Mouse (Mus musculus) heart, embryonic 10.5 days (tissue): ENCODE measurements around the gene Stmn1. TPM values are rescaled to one million over a fixed set of nuclear protein-coding genes. Genes with fewer than 3 reads are reported as not detected.
"Not testable (repeated sequence)": the region's sequence is repeated elsewhere in the genome, so short reads cannot be mapped to it uniquely, and the experiment has no call there.

Source experiments
- DNase-seq: peaks from one replicate; pipeline ENCODE4 v3.0.0-alpha.2; 2017; ENCODE audit warnings: low spot score
- H3K27ac ChIP-seq: fragments of 300-500 bp; sonication (generic); 2 replicates; pipeline ENCODE4 v1.5.1; 2016; ENCODE audit warnings: mild to moderate bottlenecking
- H3K27me3 ChIP-seq: fragments of 300-500 bp; sonication (generic); 2 replicates; pipeline ENCODE4 v1.6.1; 2016; ENCODE audit warnings: mild to moderate bottlenecking; ENCODE audit not compliant: poor library complexity, insufficient read depth, severe bottlenecking
- H3K36me3 ChIP-seq: fragments of 300-500 bp; sonication (generic); 2 replicates; pipeline ENCODE4 v1.6.1; 2016; ENCODE audit warnings: mild to moderate bottlenecking, moderate library complexity
- H3K4me1 ChIP-seq: fragments of 300-500 bp; sonication (generic); 2 replicates; pipeline ENCODE4 v1.6.1; 2016; ENCODE audit warnings: mild to moderate bottlenecking
- H3K4me3 ChIP-seq: fragments of 300-500 bp; sonication (generic); 2 replicates; pipeline ENCODE4 v1.5.1; 2016; ENCODE audit warnings: mild to moderate bottlenecking, moderate library complexity
- H3K9me3 ChIP-seq: fragments of 300-500 bp; sonication (generic); 2 replicates; pipeline ENCODE4 v1.6.1; 2016; ENCODE audit warnings: mild to moderate bottlenecking, moderate library complexity
- WGBS: fragments of 180-500 bp; shearing (Covaris S2); methylation state at CpG from one replicate; pipeline ENCODE4 v1.1.7; 2016; 5-methylcytosine and 5-hydroxymethylcytosine counted together
- polyA plus RNA-seq: library from polyadenylated mRNA; unstranded; fragments of >200 nt; fragmentation: Nextera tagmentation; extraction: Ambion mirVana; gene quantifications from 2 replicates; pipeline ENCODE4 v1.2.1, GENCODE M21; 2016

Stmn1 gene
- polyA plus RNA-seq, 1 experiment from 2014 or later = 1,170 TPM

- Histone ChIP-seq H3K27ac (peak within 1 kb of the TSS; percentile 94), H3K4me1 (peaks cover 50% of the 10 kb centered on the region)
- WGBS = 1% methylated on average over 35 of the region's 35 CpGs
Measured at GRCm38 (mm10) chr4:134496595-134497210, 28.6 kb downstream of the Stmn1 start, which contains the start of gene Paqr7. Paqr7 (plus strand) TSS chr4:134496697.

GRCm38 (mm10) chr4:134497223-134497622, 29.1 kb downstream of the Stmn1 start:
- Histone ChIP-seq H3K27ac (peak overlapping the region; percentile 94), H3K4me3 (peak overlapping the region; percentile 81), H3K36me3 (no peaks in the 10 kb centered on the region), H3K9me3 (no peaks in the 10 kb centered on the region), H3K4me1 (peaks cover 54% of the 10 kb centered on the region), H3K27me3 (0 out of 2 replicates have a peak, but pooled peaks cover 5% of the 10 kb centered on the region)
- DNase-seq = no peak
- WGBS = 10% methylated on average over 6 of the region's 6 CpGs

More at GRCm38 (mm10) chr4:134496595-134497210, 28.6 kb downstream of the Stmn1 start, which contains the start of gene Paqr7:
- peak within 1 kb of the TSS; percentile 81 for H3K4me3 ChIP-seq
- H3K9me3 ChIP-seq = no peaks in the 10 kb centered on the region
- no peaks in the 10 kb centered on the region for H3K36me3 ChIP-seq
- DNase-seq = peak; percentile 88
- 0 out of 2 replicates have a peak, but pooled peaks cover 5% of the 10 kb centered on the region for H3K27me3 ChIP-seq

DNA sequence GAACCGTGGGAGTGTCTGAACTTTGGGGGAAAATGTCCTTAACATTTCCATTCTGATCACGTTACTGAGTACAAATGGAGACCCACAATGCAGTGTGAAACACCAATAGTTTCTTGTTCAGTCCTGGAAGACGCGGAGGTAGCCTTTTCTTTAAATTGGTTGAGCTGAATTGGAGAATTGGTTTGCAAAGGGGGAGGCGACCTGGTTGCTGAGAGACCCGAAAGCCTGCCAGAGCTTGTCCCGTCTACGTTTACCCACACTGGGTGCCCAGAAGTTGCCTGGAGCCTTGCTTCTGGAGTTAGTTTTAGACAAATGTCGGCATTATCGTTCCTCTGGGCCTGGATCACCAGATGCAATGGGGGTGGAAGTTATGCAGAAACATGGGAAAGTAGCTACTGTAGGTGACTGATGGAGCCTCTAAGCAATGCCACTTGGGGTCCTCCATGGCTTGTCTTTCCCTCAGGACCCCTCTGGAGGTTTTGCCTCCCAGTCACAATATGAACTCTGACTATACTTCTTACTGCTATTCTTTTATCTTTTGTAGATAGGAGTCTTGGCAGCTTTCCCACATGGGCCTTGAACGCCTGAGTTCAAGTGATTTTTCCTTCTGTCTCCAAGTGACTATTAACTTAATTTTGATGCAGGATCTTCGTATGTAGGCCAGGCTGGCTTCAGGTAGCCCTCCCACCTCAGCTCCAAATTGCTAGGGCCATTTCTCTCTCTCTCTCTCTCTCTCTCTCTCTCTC, 30.0 kb downstream of the Stmn1 start:
- H3K27ac ChIP-seq = no peak overlapping the region
- no peaks in the 10 kb centered on the region for H3K36me3 ChIP-seq
- no peak for DNase-seq
- 76% methylated on average over 12 of the region's 12 CpGs for WGBS
- peaks cover 54% of the 10 kb centered on the region for H3K4me1 ChIP-seq
- no peaks in the 10 kb centered on the region for H3K27me3 ChIP-seq
- no peaks in the 10 kb centered on the region for H3K9me3 ChIP-seq
- peak overlapping the region; percentile 81; the same call in 1 of the 2 replicates for H3K4me3 ChIP-seq

GRCm38 (mm10) chr4:134498983-134499382, 30.9 kb downstream of the Stmn1 start:
- not testable (repeated sequence) for DNase-seq, H3K36me3 ChIP-seq, H3K27me3 ChIP-seq, H3K4me3 ChIP-seq, H3K27ac ChIP-seq, H3K9me3 ChIP-seq
- 82% methylated on average over 6 of the region's 6 CpGs for WGBS
- peaks cover 54% of the 10 kb centered on the region for H3K4me1 ChIP-seq

DNA sequence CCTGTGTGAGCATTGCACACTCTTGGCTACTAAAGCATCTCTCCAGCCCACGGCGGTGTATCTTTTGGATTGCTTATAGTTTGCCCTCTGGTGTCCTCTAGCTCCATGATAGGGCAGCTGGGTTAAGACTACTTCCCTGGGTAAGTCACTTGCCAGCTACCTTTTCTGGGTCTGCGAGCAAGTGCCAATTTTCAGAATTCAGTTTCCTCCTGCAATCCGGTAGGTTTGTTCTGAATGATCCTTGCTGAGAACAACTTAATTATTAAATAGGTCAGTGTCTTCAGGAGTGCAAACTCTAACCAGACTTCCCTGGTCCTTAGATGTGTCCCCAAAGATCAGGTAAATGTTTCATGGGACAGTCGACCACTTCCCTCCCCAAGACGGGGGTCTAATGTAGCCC, 33.0 kb downstream of the Stmn1 start:
- no peaks in the 10 kb centered on the region for H3K36me3 ChIP-seq
- H3K9me3 ChIP-seq = no peaks in the 10 kb centered on the region
- WGBS = 88% methylated on average over 6 of the region's 6 CpGs

GRCm38 (mm10) chr4:134503686-134504357, 35.7 kb downstream of the Stmn1 start:
- WGBS = 85% methylated on average over 4 of the region's 4 CpGs
- H3K4me1 ChIP-seq = peaks cover 13% of the 10 kb centered on the region
- H3K27me3 ChIP-seq = no peaks in the 10 kb centered on the region
- H3K36me3 ChIP-seq = peaks cover 14% of the 10 kb centered on the region
- DNase-seq = no peak
- no peak overlapping the region for H3K27ac ChIP-seq
- H3K9me3 ChIP-seq = no peaks in the 10 kb centered on the region
- no peak overlapping the region for H3K4me3 ChIP-seq

More for the DNA sequence above, 33.0 kb downstream of the Stmn1 start:
- H3K27ac ChIP-seq = no peak overlapping the region
- peaks cover 35% of the 10 kb centered on the region for H3K4me1 ChIP-seq
- no peak for DNase-seq
- H3K4me3 ChIP-seq = no peak overlapping the region
- H3K27me3 ChIP-seq = no peaks in the 10 kb centered on the region

- Histone ChIP-seq H3K27ac (no peak overlapping the region), H3K4me1 (peaks cover 13% of the 10 kb centered on the region), H3K27me3 (no peaks in the 10 kb centered on the region), H3K4me3 (no peak overlapping the region), H3K36me3 (peaks cover 14% of the 10 kb centered on the region), H3K9me3 (no peaks in the 10 kb centered on the region)
- no peak for DNase-seq
- WGBS = 87% methylated on average over 4 of the region's 4 CpGs
Measured at GRCm38 (mm10) chr4:134505303-134505789, 37.2 kb downstream of the Stmn1 start.

GRCm38 (mm10) chr4:134505966-134506594, 38.0 kb downstream of the Stmn1 start:
- no peaks in the 10 kb centered on the region for H3K27me3 ChIP-seq
- 63% methylated on average over 3 of the region's 4 CpGs for WGBS
- DNase-seq = peak; percentile 88
- H3K4me1 ChIP-seq = peaks cover 17% of the 10 kb centered on the region
- H3K4me3 ChIP-seq = no peak overlapping the region
- no peaks in the 10 kb centered on the region for H3K9me3 ChIP-seq
- peaks cover 14% of the 10 kb centered on the region for H3K36me3 ChIP-seq
- H3K27ac ChIP-seq = peak overlapping the region; percentile 22; the same call in 1 of the 2 replicates

- Histone ChIP-seq H3K4me3 (no peak overlapping the region), H3K36me3 (peaks cover 14% of the 10 kb centered on the region), H3K27me3 (no peaks in the 10 kb centered on the region), H3K4me1 (peaks cover 18% of the 10 kb centered on the region), H3K27ac (no peak overlapping the region), H3K9me3 (no peaks in the 10 kb centered on the region)
- DNase-seq = no peak
- WGBS = 83% methylated on average over 19 of the region's 19 CpGs
Measured at GRCm38 (mm10) chr4:134506713-134507112, 38.6 kb downstream of the Stmn1 start.

DNA sequence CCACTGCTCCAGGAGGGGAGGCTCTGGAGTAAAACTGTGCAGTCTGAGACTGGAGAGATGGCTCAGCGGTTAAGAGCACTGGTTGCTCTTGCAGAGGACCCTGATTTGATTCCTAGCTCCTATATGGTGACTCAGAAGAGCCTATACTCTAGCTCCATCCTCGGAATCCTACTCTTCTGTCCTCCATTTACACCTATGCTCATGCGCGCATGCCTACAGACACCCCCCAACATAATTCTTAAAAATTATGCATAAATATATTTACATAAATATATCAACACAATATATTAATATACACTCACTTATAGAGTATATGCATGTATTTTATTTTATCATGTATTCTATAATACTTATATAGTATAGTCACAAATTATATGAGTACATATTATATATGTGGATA, 42.3 kb downstream of the Stmn1 start:
- H3K27ac ChIP-seq = 0 out of 2 replicates have a peak overlapping the region, but pooled peaks have one; percentile 47
- peaks cover 35% of the 10 kb centered on the region for H3K4me1 ChIP-seq
- H3K9me3 ChIP-seq = no peaks in the 10 kb centered on the region
- H3K27me3 ChIP-seq = no peaks in the 10 kb centered on the region
- peak overlapping the region; percentile 83; the same call in 1 of the 2 replicates for H3K4me3 ChIP-seq
- H3K36me3 ChIP-seq = peaks cover 14% of the 10 kb centered on the region
- 79% methylated on average over 4 of the region's 4 CpGs for WGBS
- DNase-seq = no peak

DNA sequence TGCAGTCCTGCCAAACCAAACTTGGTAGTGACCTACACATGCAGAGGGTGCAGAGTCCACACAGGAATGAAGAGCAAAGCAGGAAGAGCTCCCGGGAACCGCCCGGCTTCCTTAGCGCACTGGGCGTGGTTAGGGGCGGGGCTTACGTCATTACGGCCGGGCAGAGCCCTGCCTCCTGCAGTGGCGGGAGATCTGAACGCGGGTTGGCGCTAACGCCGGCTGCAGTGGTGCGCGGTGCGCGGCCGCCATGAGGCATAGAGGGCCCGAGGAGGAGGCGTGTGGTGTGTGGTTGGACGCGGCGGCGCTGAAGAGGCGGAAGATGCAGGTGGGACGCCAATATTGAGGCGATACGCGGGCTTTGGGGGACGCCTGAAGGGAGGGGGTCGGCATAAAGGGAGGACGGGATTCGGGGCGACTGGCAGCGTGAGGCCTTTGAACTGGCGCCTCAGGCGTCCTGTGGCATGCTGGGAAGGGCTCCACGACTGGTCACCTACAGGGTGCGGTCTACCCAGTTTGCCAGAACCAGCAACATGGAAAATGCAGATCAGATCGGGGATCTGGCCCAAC, 42.8 kb downstream of the Stmn1 start, which contains the start of gene Aunip:
TSS of gene Aunip (plus strand) at position 155 of the 567 bp plus-strand sequence.
- DNase-seq = peak; percentile 96
- Histone ChIP-seq H3K4me3 (peak within 1 kb of the TSS; percentile 83), H3K9me3 (no peaks in the 10 kb centered on the region), H3K4me1 (peaks cover 40% of the 10 kb centered on the region), H3K27me3 (no peaks in the 10 kb centered on the region), H3K36me3 (peaks cover 14% of the 10 kb centered on the region), H3K27ac (peak within 1 kb of the TSS; percentile 92)
- under 1% methylated on average over 42 of the region's 42 CpGs for WGBS

GRCm38 (mm10) chr4:134511730-134512129, 43.6 kb downstream of the Stmn1 start:
- DNase-seq = no peak
- Histone ChIP-seq H3K4me3 (peak overlapping the region; percentile 83), H3K27ac (peak overlapping the region; percentile 92; the same call in 1 of the 2 replicates), H3K9me3 (no peaks in the 10 kb centered on the region), H3K4me1 (peaks cover 48% of the 10 kb centered on the region), H3K36me3 (peaks cover 13% of the 10 kb centered on the region), H3K27me3 (no peaks in the 10 kb centered on the region)
- WGBS = 72% methylated on average over 6 of the region's 6 CpGs
